Mouse (Mus musculus): ENCODE data around the gene Itga4.

Itga4 gene

GRCm38 (mm10) chr2:79352100-79352802 is 97.0 kb downstream of the Itga4 start:
- no peak for DNase-seq (ENCODE audit: extremely low spot score, low spot score)

DNA sequence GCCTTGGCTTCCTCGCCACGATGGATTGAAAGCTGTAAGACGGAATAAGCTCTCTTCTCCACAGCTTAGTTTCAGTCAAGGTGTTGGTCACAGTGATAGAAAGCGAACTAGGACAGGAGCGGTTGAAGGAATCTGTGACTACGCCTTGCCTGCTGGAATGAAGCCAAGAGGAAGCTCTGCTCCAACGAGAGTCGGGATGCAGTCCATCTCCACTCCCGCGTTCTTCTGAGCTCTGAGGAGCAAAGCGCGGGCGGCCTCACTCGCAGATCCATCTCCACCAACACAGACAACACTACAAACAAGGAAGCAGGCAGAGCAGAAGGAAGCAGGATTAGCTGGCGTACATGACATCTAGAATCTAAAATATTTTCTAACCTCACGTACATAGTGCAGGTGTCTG is 99.5 kb downstream of the Itga4 start:
- DNase-seq (ENCODE audit: extremely low spot score, low spot score), result no peak

DNA sequence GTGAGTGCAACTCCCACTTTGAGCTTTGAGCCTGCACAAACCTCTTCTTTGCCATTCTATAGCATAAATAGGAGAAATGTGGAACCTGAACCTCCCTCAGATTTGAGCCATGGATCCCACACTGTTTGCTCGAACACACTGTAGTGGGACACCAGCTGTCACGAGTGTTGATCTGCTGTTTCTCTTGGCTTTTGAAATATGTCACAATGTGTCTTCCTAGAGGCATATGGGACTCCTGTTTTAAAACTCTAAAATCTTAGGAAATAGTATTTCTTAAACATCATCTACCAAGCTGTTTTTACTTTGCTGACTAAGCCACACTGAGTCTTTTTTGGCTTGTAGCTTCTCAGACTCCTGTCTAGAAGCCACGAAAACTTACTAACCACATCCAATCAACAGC is 102.6 kb downstream of the Itga4 start:
- DNase-seq (ENCODE audit: extremely low spot score, low spot score), result no peak

DNA sequence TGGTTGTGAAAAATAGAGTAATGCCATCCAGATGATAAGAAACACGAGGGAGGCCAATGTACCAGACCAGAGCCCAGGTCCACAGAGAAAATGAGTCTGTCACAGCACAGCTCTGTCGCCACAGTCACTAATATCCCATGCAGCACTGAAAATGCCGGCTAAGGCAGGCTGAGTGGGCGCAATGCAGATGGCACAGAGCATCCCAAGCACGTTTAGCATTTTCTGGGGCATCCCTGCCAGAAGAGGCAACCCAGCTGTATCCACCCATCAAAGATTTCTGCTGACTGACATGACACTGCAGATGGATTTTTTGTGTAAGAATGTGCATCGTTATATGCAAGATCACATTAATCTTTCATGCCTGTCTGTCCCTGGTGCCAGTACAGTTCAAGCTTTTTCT is 106.8 kb downstream of the Itga4 start:
- no peak for DNase-seq (ENCODE audit: extremely low spot score, low spot score)

GRCm38 (mm10) chr2:79363920-79364319 is 108.7 kb downstream of the Itga4 start:
- DNase-seq (ENCODE audit: extremely low spot score, low spot score), result no peak

- no peak for DNase-seq (ENCODE audit: extremely low spot score, low spot score)
Measured at GRCm38 (mm10) chr2:79367451-79368450, 112.5 kb downstream of the Itga4 start.

GRCm38 (mm10) chr2:79368661-79369060 is 113.4 kb downstream of the Itga4 start:
- no peak for DNase-seq (ENCODE audit: extremely low spot score, low spot score)

- no peak for DNase-seq (ENCODE audit: extremely low spot score, low spot score)
Measured at GRCm38 (mm10) chr2:79369061-79369524, 113.9 kb downstream of the Itga4 start.

DNA sequence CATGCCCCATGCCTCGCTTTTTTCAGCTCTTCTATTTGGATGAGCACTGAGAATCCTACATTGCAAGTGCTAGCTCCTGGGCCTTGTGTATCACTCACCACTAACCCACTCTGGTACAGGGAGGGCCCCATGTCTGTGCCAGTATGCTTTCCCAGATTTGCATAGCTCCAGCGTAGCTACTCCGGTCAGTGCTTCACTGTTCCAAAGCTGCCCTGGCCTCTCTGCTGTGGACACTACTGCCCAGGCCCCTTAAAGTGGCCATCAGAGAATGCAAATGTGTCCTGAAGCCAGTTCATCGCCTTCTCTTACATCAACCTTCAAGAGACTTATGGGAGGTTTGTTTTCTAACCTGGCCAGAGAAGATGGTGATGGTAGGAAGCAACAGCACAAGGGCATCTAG is 114.7 kb downstream of the Itga4 start:
- DNase-seq (ENCODE audit: extremely low spot score, low spot score), result no peak

DNA sequence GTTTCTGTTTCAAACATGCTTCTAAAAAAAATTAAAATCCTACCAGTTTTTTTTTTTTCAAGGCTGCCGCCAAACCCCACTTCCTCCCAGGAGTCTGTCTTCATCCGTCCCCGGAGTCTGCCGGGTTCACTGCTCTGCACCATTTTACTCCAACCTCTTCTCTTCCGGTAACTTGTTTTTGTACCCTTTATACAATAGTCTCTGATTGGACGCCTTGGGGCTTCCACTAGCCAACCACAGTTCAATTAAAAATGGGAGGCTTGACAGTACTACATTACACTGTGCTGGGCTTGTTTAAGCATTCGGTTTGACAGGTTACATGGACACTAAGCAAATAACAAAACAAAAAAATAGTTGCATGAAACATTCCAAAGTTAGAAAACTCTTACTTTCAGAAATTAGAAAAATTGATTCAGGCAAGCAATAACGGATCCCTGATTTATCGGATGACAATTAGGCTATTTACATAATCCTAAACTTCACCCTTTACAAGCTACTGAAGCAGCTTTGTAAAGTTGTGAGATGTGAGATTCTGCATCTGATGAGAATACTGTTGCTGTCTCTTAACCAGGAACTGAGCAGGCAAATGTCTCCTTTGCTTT is 115.6 kb downstream of the Itga4 start:
- no peak for DNase-seq (ENCODE audit: extremely low spot score, low spot score)

GRCm38 (mm10) chr2:79371326-79372153 is 116.3 kb downstream of the Itga4 start:
- no peak for DNase-seq (ENCODE audit: extremely low spot score, low spot score)

- no peak for DNase-seq (ENCODE audit: extremely low spot score, low spot score)
Measured at GRCm38 (mm10) chr2:79372154-79372467, 116.9 kb downstream of the Itga4 start.

DNA sequence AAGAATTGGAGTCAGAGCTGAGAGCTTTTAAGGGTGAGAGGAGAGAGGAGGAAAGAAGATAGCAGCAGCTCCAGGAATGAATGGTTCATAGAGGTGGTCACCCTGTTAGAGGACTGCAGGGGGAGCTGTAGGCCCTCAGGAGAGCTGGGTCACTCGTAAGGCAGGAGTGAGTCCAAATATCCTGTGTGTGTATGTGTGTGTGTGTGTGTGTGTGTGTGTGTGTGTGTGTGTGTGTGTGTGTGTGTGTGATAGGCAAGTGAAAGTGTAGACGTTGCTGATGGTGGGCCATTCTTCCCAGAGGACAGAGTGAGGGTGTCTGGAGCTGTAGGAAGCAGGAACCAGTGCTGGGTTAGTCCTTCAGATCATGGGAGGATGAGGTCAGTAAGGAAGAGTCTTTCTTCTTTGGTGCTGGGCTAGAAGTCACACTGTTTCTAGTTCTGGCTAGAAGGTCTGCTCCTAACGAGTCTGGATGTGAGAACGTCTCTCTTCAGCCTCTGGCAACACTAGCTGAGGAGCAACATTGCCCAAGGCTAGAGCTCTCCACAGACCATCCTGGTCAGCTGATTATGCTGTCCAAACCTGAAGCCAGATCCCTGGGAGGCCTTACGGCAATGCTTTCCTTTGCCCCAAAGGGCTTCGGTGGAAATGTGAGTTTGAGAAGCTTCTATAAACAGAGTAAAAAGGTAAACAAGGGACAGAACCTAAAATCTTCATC is 117.4 kb downstream of the Itga4 start:
- no peak for DNase-seq (ENCODE audit: extremely low spot score, low spot score)

- no peak for DNase-seq (ENCODE audit: extremely low spot score, low spot score)
Measured at GRCm38 (mm10) chr2:79378346-79379086, 123.3 kb downstream of the Itga4 start.

- DNase-seq (ENCODE audit: extremely low spot score, low spot score), result peak; percentile 35
Measured at GRCm38 (mm10) chr2:79379087-79380041, 124.1 kb downstream of the Itga4 start.
